Mouse (Mus musculus) intestine, embryonic 15.5 days (tissue): ENCODE data around the gene Aurkb. TPM values are rescaled to one million over a fixed set of nuclear protein-coding genes. Genes with fewer than 3 reads are reported as not detected.

Source experiments
- ATAC-seq: fragments of 200-750 bp; cut with Nextera tagmentation; 2 replicates; pipeline ENCODE4 v1.8.0; 2017; ENCODE audit warnings: moderate TSS enrichment, moderate library complexity
- H3K27ac ChIP-seq: fragments of 300-500 bp; sonication (generic); 2 replicates; pipeline ENCODE4 v1.5.1; 2015; ENCODE audit warnings: mild to moderate bottlenecking, inconsistent platforms
- H3K27me3 ChIP-seq: fragments of 300-500 bp; sonication (generic); replicated peaks from 2 replicates; pipeline ENCODE4 v1.6.1; 2015; ENCODE audit warnings: inconsistent platforms
- H3K36me3 ChIP-seq: fragments of 300-500 bp; sonication (generic); 2 replicates; pipeline ENCODE4 v1.6.1; 2015; ENCODE audit warnings: inconsistent platforms
- H3K4me1 ChIP-seq: fragments of 300-500 bp; sonication (generic); replicated peaks from 2 replicates; pipeline ENCODE4 v1.6.1; 2015; ENCODE audit warnings: inconsistent platforms
- H3K4me2 ChIP-seq: fragments of 300-500 bp; sonication (generic); replicated peaks from 2 replicates; pipeline ENCODE4 v1.6.1; 2015; ENCODE audit warnings: mild to moderate bottlenecking, inconsistent platforms
- H3K4me3 ChIP-seq: fragments of 300-500 bp; sonication (generic); replicated peaks from 2 replicates; pipeline ENCODE4 v1.5.1; 2015; ENCODE audit warnings: inconsistent platforms
- H3K9ac ChIP-seq: fragments of 300-500 bp; sonication (generic); 2 replicates; pipeline ENCODE4 v1.6.1; 2015; ENCODE audit warnings: inconsistent platforms
- H3K9me3 ChIP-seq: fragments of 300-500 bp; sonication (generic); 2 replicates; pipeline ENCODE4 v1.6.1; 2016; ENCODE audit warnings: inconsistent platforms
- WGBS: fragments of 180-500 bp; shearing (Covaris S2); methylation state at CpG from one replicate; pipeline ENCODE4 v1.1.7; 2015; 5-methylcytosine and 5-hydroxymethylcytosine counted together
- polyA plus RNA-seq: library from polyadenylated mRNA; unstranded; fragments of >200 nt; fragmentation: Nextera tagmentation; extraction: Ambion mirVana; gene quantifications from 2 replicates; pipeline ENCODE4 v1.2.1, GENCODE M21; 2015

Aurkb gene
- polyA plus RNA-seq, 1 experiment from 2014 or later, result 133 TPM

GRCm38 (mm10) chr11:69070093-69070492 lies 24.6 kb downstream of the Aurkb start:
- H3K36me3 ChIP-seq, result no peaks in the 10 kb centered on the region
- ATAC-seq, result no peak
- WGBS, result 2% methylated on average over 13 of the region's 13 CpGs
- H3K4me1 ChIP-seq, result peaks cover 32% of the 10 kb centered on the region
- H3K9ac ChIP-seq, result peak overlapping the region; percentile 66
- H3K27me3 ChIP-seq, result no peaks in the 10 kb centered on the region
- H3K4me3 ChIP-seq, result peak overlapping the region; percentile 54
- H3K27ac ChIP-seq, result peak overlapping the region; percentile 80
- H3K4me2 ChIP-seq, result peak overlapping the region; percentile 83
- H3K9me3 ChIP-seq, result no peaks in the 10 kb centered on the region

GRCm38 (mm10) chr11:69070590-69071222 lies 25.3 kb downstream of the Aurkb start, which contains the start of gene Tmem107:
Gene Tmem107 (plus strand): TSS chr11:69070806.
- Histone ChIP-seq H3K9ac (peak within 1 kb of the TSS; percentile 66), H3K27ac (peak within 1 kb of the TSS; percentile 80), H3K36me3 (no peaks in the 10 kb centered on the region), H3K9me3 (no peaks in the 10 kb centered on the region), H3K4me2 (peak within 1 kb of the TSS; percentile 83), H3K27me3 (no peaks in the 10 kb centered on the region), H3K4me1 (peaks cover 32% of the 10 kb centered on the region), H3K4me3 (peak within 1 kb of the TSS; percentile 54)
- ATAC-seq, result peak; percentile 88
- under 1% methylated on average over 47 of the region's 47 CpGs for WGBS

GRCm38 (mm10) chr11:69071262-69071661 lies 25.8 kb downstream of the Aurkb start:
- no peak for ATAC-seq
- H3K4me2 ChIP-seq, result peak overlapping the region; percentile 83
- H3K9ac ChIP-seq, result peak overlapping the region; percentile 66
- H3K27me3 ChIP-seq, result no peaks in the 10 kb centered on the region
- H3K9me3 ChIP-seq, result no peaks in the 10 kb centered on the region
- WGBS, result 24% methylated on average over 9 of the region's 9 CpGs
- H3K4me1 ChIP-seq, result peaks cover 30% of the 10 kb centered on the region
- peak overlapping the region; percentile 54 for H3K4me3 ChIP-seq
- no peaks in the 10 kb centered on the region for H3K36me3 ChIP-seq
- peak overlapping the region; percentile 80 for H3K27ac ChIP-seq

GRCm38 (mm10) chr11:69072234-69072633 lies 26.8 kb downstream of the Aurkb start:
- Histone ChIP-seq H3K4me1 (peaks cover 23% of the 10 kb centered on the region), H3K9ac (no peak overlapping the region; the same call in 1 of the 2 replicates), H3K4me2 (peak overlapping the region; percentile 63), H3K27ac (peak overlapping the region; percentile 73), H3K9me3 (no peaks in the 10 kb centered on the region), H3K36me3 (no peaks in the 10 kb centered on the region), H3K27me3 (no peaks in the 10 kb centered on the region), H3K4me3 (0 out of 2 replicates have a peak overlapping the region, but pooled peaks have one; percentile 22)
- no peak for ATAC-seq
- 83% methylated on average over 11 of the region's 11 CpGs for WGBS

- Histone ChIP-seq H3K4me2 (peak overlapping the region; percentile 63), H3K27ac (peak overlapping the region; percentile 73), H3K27me3 (no peaks in the 10 kb centered on the region), H3K4me3 (peak overlapping the region; percentile 22), H3K9me3 (no peaks in the 10 kb centered on the region), H3K36me3 (no peaks in the 10 kb centered on the region), H3K9ac (peak overlapping the region; percentile 37), H3K4me1 (peaks cover 19% of the 10 kb centered on the region)
- 5% methylated on average over 9 of the region's 9 CpGs for WGBS
- no peak for ATAC-seq
Observed at GRCm38 (mm10) chr11:69072666-69073064, 27.2 kb downstream of the Aurkb start.

- ATAC-seq, result peak; percentile 82
- 0% methylated on average over 14 of the region's 14 CpGs for WGBS
- H3K4me1 ChIP-seq, result peaks cover 17% of the 10 kb centered on the region
- H3K4me3 ChIP-seq, result peak overlapping the region; percentile 22
- H3K9me3 ChIP-seq, result no peaks in the 10 kb centered on the region
- H3K36me3 ChIP-seq, result no peaks in the 10 kb centered on the region
- peak overlapping the region; percentile 40; the same call in 1 of the 2 replicates for H3K9ac ChIP-seq
- H3K4me2 ChIP-seq, result peak overlapping the region; percentile 63
- H3K27ac ChIP-seq, result peak overlapping the region; percentile 84
- H3K27me3 ChIP-seq, result no peaks in the 10 kb centered on the region
Observed at GRCm38 (mm10) chr11:69073065-69073888, 27.8 kb downstream of the Aurkb start.

- Histone ChIP-seq H3K36me3 (no peaks in the 10 kb centered on the region), H3K9me3 (no peaks in the 10 kb centered on the region), H3K9ac (no peak overlapping the region), H3K4me3 (no peak overlapping the region), H3K27ac (peak overlapping the region; percentile 84), H3K4me1 (peaks cover 17% of the 10 kb centered on the region), H3K27me3 (no peaks in the 10 kb centered on the region), H3K4me2 (0 out of 2 replicates have a peak overlapping the region, but pooled peaks have one; percentile 3)
- ATAC-seq, result no peak
- 41% methylated on average over 6 of the region's 6 CpGs for WGBS
Observed at GRCm38 (mm10) chr11:69073951-69074775, 28.7 kb downstream of the Aurkb start.

GRCm38 (mm10) chr11:69074776-69075069 lies 29.3 kb downstream of the Aurkb start:
- peak overlapping the region; percentile 84; the same call in 1 of the 2 replicates for H3K27ac ChIP-seq
- no peak overlapping the region for H3K4me3 ChIP-seq
- H3K9me3 ChIP-seq, result no peaks in the 10 kb centered on the region
- H3K36me3 ChIP-seq, result no peaks in the 10 kb centered on the region
- no peak overlapping the region for H3K9ac ChIP-seq
- WGBS, result 58% methylated on average over 2 of the region's 2 CpGs
- H3K4me2 ChIP-seq, result no peak overlapping the region
- ATAC-seq, result no peak
- no peaks in the 10 kb centered on the region for H3K27me3 ChIP-seq
- H3K4me1 ChIP-seq, result peaks cover 17% of the 10 kb centered on the region

- no peak for ATAC-seq
- H3K9ac ChIP-seq, result no peak overlapping the region
- H3K36me3 ChIP-seq, result no peaks in the 10 kb centered on the region
- no peak overlapping the region for H3K4me2 ChIP-seq
- H3K27me3 ChIP-seq, result no peaks in the 10 kb centered on the region
- H3K4me3 ChIP-seq, result no peak overlapping the region
- no peaks in the 10 kb centered on the region for H3K9me3 ChIP-seq
- H3K27ac ChIP-seq, result no peak overlapping the region
- 53% methylated on average over 9 of the region's 9 CpGs for WGBS
- H3K4me1 ChIP-seq, result peaks cover 17% of the 10 kb centered on the region
Observed at GRCm38 (mm10) chr11:69075764-69076479, 30.5 kb downstream of the Aurkb start.

GRCm38 (mm10) chr11:69076572-69076971 lies 31.1 kb downstream of the Aurkb start:
- Histone ChIP-seq H3K27me3 (no peaks in the 10 kb centered on the region), H3K9me3 (no peaks in the 10 kb centered on the region), H3K9ac (no peak overlapping the region), H3K4me2 (no peak overlapping the region), H3K27ac (no peak overlapping the region), H3K4me3 (no peak overlapping the region), H3K4me1 (peaks cover 10% of the 10 kb centered on the region), H3K36me3 (no peaks in the 10 kb centered on the region)
- ATAC-seq, result no peak
- 76% methylated on average over 5 of the region's 5 CpGs for WGBS

GRCm38 (mm10) chr11:69077316-69077715 lies 31.9 kb downstream of the Aurkb start:
- no peak for ATAC-seq
- Histone ChIP-seq H3K27ac (no peak overlapping the region), H3K4me1 (peaks cover 4% of the 10 kb centered on the region), H3K9ac (no peak overlapping the region), H3K36me3 (no peaks in the 10 kb centered on the region), H3K27me3 (no peaks in the 10 kb centered on the region), H3K4me3 (no peak overlapping the region), H3K4me2 (no peak overlapping the region), H3K9me3 (no peaks in the 10 kb centered on the region)
- 71% methylated on average over 9 of the region's 9 CpGs for WGBS
